Mouse (Mus musculus): ENCODE measurements around the gene Ccdc107. TPM values are rescaled to one million over a fixed set of nuclear protein-coding genes. Genes with fewer than 3 reads are reported as not detected.

The Ccdc107 gene
- 63.6 and 66.4 TPM in 2 replicates for polyA plus RNA-seq (2016; fragmentation: Nextera tagmentation; extraction: Ambion mirVana)

GRCm38 (mm10) chr4:43492821-43493185 lies at the start of gene Ccdc107:
Gene Ccdc107, plus strand, starts transcription at chr4:43492900.
- H3K36me3 ChIP-seq = peaks cover 19% of the 10 kb centered on the region
- H3K4me1 ChIP-seq (replicated peaks) = peaks cover 38% of the 10 kb centered on the region
- peak within 1 kb of the TSS; percentile 73 for H3K4me2 ChIP-seq
- peak within 1 kb of the TSS; percentile 70 for H3K4me3 ChIP-seq
- H3K27me3 ChIP-seq (replicated peaks) = no peaks in the 10 kb centered on the region
- peak within 1 kb of the TSS; percentile 87 for H3K27ac ChIP-seq (ENCODE audit: poor library complexity, severe bottlenecking)
- ATAC-seq (ENCODE audit: insufficient number of reproducible peaks, low FRiP score) = peak; percentile 98
- WGBS = under 1% methylated on average over 25 of the region's 25 CpGs
- H3K9ac ChIP-seq = peak within 1 kb of the TSS; percentile 81
- no peaks in the 10 kb centered on the region for H3K9me3 ChIP-seq (replicated peaks)

GRCm38 (mm10) chr4:43443511-43443910 lies 49.2 kb upstream of the Ccdc107 start:
- Histone ChIP-seq H3K4me2 (peak overlapping the region; percentile 80), H3K9ac (peak overlapping the region; percentile 99), H3K27ac (ENCODE audit: poor library complexity, severe bottlenecking) (peak overlapping the region; percentile 91), H3K9me3 (replicated peaks) (peaks cover 2% of the 10 kb centered on the region; the same call in 1 of the 2 replicates), H3K27me3 (replicated peaks) (no peaks in the 10 kb centered on the region), H3K4me3 (peak overlapping the region; percentile 94), H3K36me3 (peaks cover 32% of the 10 kb centered on the region), H3K4me1 (replicated peaks) (peaks cover 12% of the 10 kb centered on the region)
- no peak for ATAC-seq (ENCODE audit: insufficient number of reproducible peaks, low FRiP score)
- WGBS = under 1% methylated on average over 25 of the region's 28 CpGs

- Histone ChIP-seq H3K4me1 (replicated peaks) (peaks cover 12% of the 10 kb centered on the region), H3K27me3 (replicated peaks) (peaks cover 12% of the 10 kb centered on the region), H3K9ac (no peak overlapping the region), H3K9me3 (replicated peaks) (no peaks in the 10 kb centered on the region), H3K36me3 (peaks cover 32% of the 10 kb centered on the region), H3K4me2 (no peak overlapping the region), H3K27ac (ENCODE audit: poor library complexity, severe bottlenecking) (no peak overlapping the region), H3K4me3 (no peak overlapping the region)
- no peak for ATAC-seq (ENCODE audit: insufficient number of reproducible peaks, low FRiP score)
- 96% methylated on average over 13 of the region's 13 CpGs for WGBS
These were observed 45.4 kb upstream of the Ccdc107 start for GRCm38 (mm10) chr4:43447251-43447650.

- H3K36me3 ChIP-seq = peaks cover 32% of the 10 kb centered on the region
- no peak overlapping the region for H3K27ac ChIP-seq (ENCODE audit: poor library complexity, severe bottlenecking)
- peaks cover 25% of the 10 kb centered on the region for H3K27me3 ChIP-seq (replicated peaks)
- no peak overlapping the region for H3K9ac ChIP-seq
- no peaks in the 10 kb centered on the region for H3K9me3 ChIP-seq (replicated peaks)
- peaks cover 22% of the 10 kb centered on the region for H3K4me1 ChIP-seq (replicated peaks)
- WGBS = 87% methylated on average over 3 of the region's 3 CpGs
- no peak for ATAC-seq (ENCODE audit: insufficient number of reproducible peaks, low FRiP score)
- H3K4me3 ChIP-seq = no peak overlapping the region
- H3K4me2 ChIP-seq = no peak overlapping the region
These were observed 44.1 kb upstream of the Ccdc107 start for GRCm38 (mm10) chr4:43448554-43448953.

- Histone ChIP-seq H3K27me3 (replicated peaks) (peaks cover 51% of the 10 kb centered on the region), H3K9ac (no peak overlapping the region), H3K4me3 (no peak overlapping the region), H3K4me1 (replicated peaks) (peaks cover 30% of the 10 kb centered on the region), H3K4me2 (no peak overlapping the region), H3K27ac (ENCODE audit: poor library complexity, severe bottlenecking) (no peak overlapping the region), H3K9me3 (replicated peaks) (no peaks in the 10 kb centered on the region), H3K36me3 (peaks cover 8% of the 10 kb centered on the region)
- 38% methylated on average over 11 of the region's 11 CpGs for WGBS
- no peak for ATAC-seq (ENCODE audit: insufficient number of reproducible peaks, low FRiP score)
These were observed 40.4 kb upstream of the Ccdc107 start for GRCm38 (mm10) chr4:43452315-43452714.

- Histone ChIP-seq H3K4me1 (replicated peaks) (peaks cover 30% of the 10 kb centered on the region), H3K9me3 (replicated peaks) (no peaks in the 10 kb centered on the region), H3K4me3 (peak overlapping the region; percentile 35), H3K9ac (peak overlapping the region; percentile 48; the same call in 1 of the 2 replicates), H3K4me2 (peak overlapping the region; percentile 71), H3K27ac (ENCODE audit: poor library complexity, severe bottlenecking) (no peak overlapping the region), H3K36me3 (no peaks in the 10 kb centered on the region), H3K27me3 (replicated peaks) (peaks cover 53% of the 10 kb centered on the region)
- ATAC-seq (ENCODE audit: insufficient number of reproducible peaks, low FRiP score) = no peak
- under 1% methylated on average over 18 of the region's 18 CpGs for WGBS
These were observed 39.3 kb upstream of the Ccdc107 start for GRCm38 (mm10) chr4:43453413-43453812.

GRCm38 (mm10) chr4:43454041-43454836 lies 38.5 kb upstream of the Ccdc107 start, which contains the start of gene Cd72:
Gene Cd72, minus strand, starts transcription at chr4:43454628.
- Histone ChIP-seq H3K27me3 (replicated peaks) (peaks cover 53% of the 10 kb centered on the region), H3K9ac (peak within 1 kb of the TSS; percentile 48; the same call in 1 of the 2 replicates), H3K4me3 (peak within 1 kb of the TSS; percentile 35), H3K36me3 (no peaks in the 10 kb centered on the region), H3K9me3 (replicated peaks) (no peaks in the 10 kb centered on the region), H3K27ac (ENCODE audit: poor library complexity, severe bottlenecking) (no peak within 1 kb of the TSS), H3K4me1 (replicated peaks) (peaks cover 30% of the 10 kb centered on the region), H3K4me2 (peak within 1 kb of the TSS; percentile 71)
- no peak for ATAC-seq (ENCODE audit: insufficient number of reproducible peaks, low FRiP score)
- 26% methylated on average over 20 of the region's 20 CpGs for WGBS

- Histone ChIP-seq H3K9ac (no peak overlapping the region), H3K4me3 (no peak overlapping the region), H3K4me1 (replicated peaks) (peaks cover 30% of the 10 kb centered on the region), H3K9me3 (replicated peaks) (no peaks in the 10 kb centered on the region), H3K36me3 (no peaks in the 10 kb centered on the region), H3K27ac (ENCODE audit: poor library complexity, severe bottlenecking) (no peak overlapping the region), H3K27me3 (replicated peaks) (peaks cover 49% of the 10 kb centered on the region), H3K4me2 (no peak overlapping the region)
- WGBS = 28% methylated on average over 4 of the region's 4 CpGs
- no peak for ATAC-seq (ENCODE audit: insufficient number of reproducible peaks, low FRiP score)
These were observed 36.2 kb upstream of the Ccdc107 start for GRCm38 (mm10) chr4:43456470-43456869.

GRCm38 (mm10) chr4:43457124-43457523 lies 35.6 kb upstream of the Ccdc107 start:
- Histone ChIP-seq H3K9me3 (replicated peaks) (no peaks in the 10 kb centered on the region), H3K4me3 (no peak overlapping the region), H3K4me1 (replicated peaks) (peaks cover 30% of the 10 kb centered on the region), H3K27ac (ENCODE audit: poor library complexity, severe bottlenecking) (no peak overlapping the region), H3K4me2 (no peak overlapping the region), H3K27me3 (replicated peaks) (peaks cover 42% of the 10 kb centered on the region), H3K9ac (no peak overlapping the region), H3K36me3 (no peaks in the 10 kb centered on the region)
- no peak for ATAC-seq (ENCODE audit: insufficient number of reproducible peaks, low FRiP score)
- 14% methylated on average over 8 of the region's 8 CpGs for WGBS

- ATAC-seq (ENCODE audit: insufficient number of reproducible peaks, low FRiP score) = no peak
- H3K4me2 ChIP-seq = no peak overlapping the region
- H3K27ac ChIP-seq (ENCODE audit: poor library complexity, severe bottlenecking) = no peak overlapping the region
- no peak overlapping the region for H3K4me3 ChIP-seq
- WGBS = 80% methylated on average over 5 of the region's 5 CpGs
- H3K4me1 ChIP-seq (replicated peaks) = no peaks in the 10 kb centered on the region
- H3K36me3 ChIP-seq = no peaks in the 10 kb centered on the region
- 0 out of 2 replicates have a peak, but pooled peaks cover 2% of the 10 kb centered on the region for H3K27me3 ChIP-seq (replicated peaks)
- no peak overlapping the region for H3K9ac ChIP-seq
- no peaks in the 10 kb centered on the region for H3K9me3 ChIP-seq (replicated peaks)
These were observed 29.6 kb upstream of the Ccdc107 start for GRCm38 (mm10) chr4:43463102-43463501.

GRCm38 (mm10) chr4:43465935-43466334 lies 26.8 kb upstream of the Ccdc107 start:
- Histone ChIP-seq H3K9ac (no peak overlapping the region), H3K4me2 (no peak overlapping the region), H3K27me3 (replicated peaks) (no peaks in the 10 kb centered on the region), H3K4me3 (no peak overlapping the region), H3K27ac (ENCODE audit: poor library complexity, severe bottlenecking) (no peak overlapping the region), H3K9me3 (replicated peaks) (no peaks in the 10 kb centered on the region), H3K4me1 (replicated peaks) (no peaks in the 10 kb centered on the region), H3K36me3 (no peaks in the 10 kb centered on the region)
- ATAC-seq (ENCODE audit: insufficient number of reproducible peaks, low FRiP score) = 0 out of 2 replicates have a peak, but pooled peaks have one; percentile 36
- 77% methylated on average over 6 of the region's 6 CpGs for WGBS

All from heart, embryonic 12.5 days (tissue).